ENCODE assay signal across 26 mouse cellular contexts in genomic region chr4:154838741-154839140, GRCm38 (mm10). TPM values are rescaled to one million over a fixed set of nuclear protein-coding genes. Genes with fewer than 3 reads are reported as not detected.
A peak's percentile ranks its signal among the peaks of the same experiment; 100 is the strongest.
DNase-seq lines count a peak whose midpoint lies in the region; ATAC-seq and TF ChIP-seq lines count a peak whose summit lies in the region.
"Had no signal": no experiment of that assay in that cellular context is flagged by ENCODE, and none has a peak within 500 bp of the region (broad histone marks: within the 10 kb centered on the region; RNA-seq: fewer than 3 reads in every experiment).

No protein-coding gene starts in this region.

- no peaks in the 10 kb centered on the region for H3K9me3 ChIP-seq in forebrain, embryonic 10.5 days
- no peaks in the 10 kb centered on the region for H3K9me3 ChIP-seq in forebrain, embryonic 13.5 days (replicated peaks)
- H3K9me3 ChIP-seq in intestine, embryonic 15.5 days, result no peaks in the 10 kb centered on the region
- no peaks in the 10 kb centered on the region for H3K9me3 ChIP-seq in intestine, postnatal 0 days (ENCODE audit: control insufficient read depth)
- H3K9me3 ChIP-seq: embryonic facial prominence, embryonic 10.5 days; embryonic facial prominence, embryonic 13.5 days; heart, embryonic 12.5 days; heart, embryonic 15.5 days; hindbrain, embryonic 15.5 days had no signal

- H3K9ac ChIP-seq in forebrain, embryonic 13.5 days, result no peak overlapping the region
- no peak overlapping the region for H3K9ac ChIP-seq in intestine, embryonic 15.5 days
- H3K9ac ChIP-seq in intestine, postnatal 0 days (ENCODE audit: low read depth, low read length), result no peak overlapping the region
- H3K9ac ChIP-seq: embryonic facial prominence, embryonic 13.5 days; forebrain, postnatal 0 days; heart, embryonic 12.5 days; heart, embryonic 15.5 days; hindbrain, embryonic 15.5 days had no signal

- no peak for DNase-seq in forebrain, embryonic 10.5 days (ENCODE audit: extremely low spot score, low spot score)
- DNase-seq in ZHBTc4 (ENCODE audit: low read depth, low spot score), result peak; percentile 29
- DNase-seq in right cerebral cortex, postnatal 14 days, result no peak
- DNase-seq in kidney, postnatal 36 days, result no peak
- DNase-seq: B cell, adult 2 months; cerebellum, adult 18-20 months; cerebellum, postnatal 10 days; cerebellum, postnatal 36 days; embryo, embryonic 11 days; forebrain, postnatal 0 days; gastrocnemius, adult 2 months; gastrocnemius, postnatal 14 days; heart, adult 18-20 months; heart, postnatal 10 days; kidney, adult 11 months had no signal

- no peak overlapping the region for H3K4me3 ChIP-seq in forebrain, embryonic 10.5 days
- no peak overlapping the region for H3K4me3 ChIP-seq in forebrain, embryonic 13.5 days
- no peak overlapping the region for H3K4me3 ChIP-seq in intestine, embryonic 15.5 days (replicated peaks)
- no peak overlapping the region for H3K4me3 ChIP-seq in intestine, postnatal 0 days (ENCODE audit: low read depth, low read length)
- H3K4me3 ChIP-seq: embryonic facial prominence, embryonic 10.5 days; embryonic facial prominence, embryonic 13.5 days; erythroblast, embryonic 14.5 days; gastrocnemius, adult 2 months; heart, embryonic 12.5 days; heart, embryonic 15.5 days; hindbrain, embryonic 15.5 days had no signal

- H3K4me2 ChIP-seq in forebrain, embryonic 13.5 days, result no peak overlapping the region
- no peak overlapping the region for H3K4me2 ChIP-seq in intestine, embryonic 15.5 days (replicated peaks)
- H3K4me2 ChIP-seq in intestine, postnatal 0 days (replicated peaks; ENCODE audit: low read depth), result no peak overlapping the region
- H3K4me2 ChIP-seq: embryonic facial prominence, embryonic 13.5 days; heart, embryonic 12.5 days; heart, embryonic 15.5 days; hindbrain, embryonic 15.5 days had no signal

- H3K4me1 ChIP-seq in forebrain, embryonic 10.5 days, result peaks cover 30% of the 10 kb centered on the region
- H3K4me1 ChIP-seq in forebrain, embryonic 13.5 days, result no peaks in the 10 kb centered on the region
- no peaks in the 10 kb centered on the region for H3K4me1 ChIP-seq in intestine, embryonic 15.5 days (replicated peaks)
- H3K4me1 ChIP-seq in intestine, postnatal 0 days (replicated peaks; ENCODE audit: control insufficient read depth, insufficient read depth, low read length), result no peaks in the 10 kb centered on the region
- H3K4me1 ChIP-seq: heart, embryonic 12.5 days; heart, embryonic 15.5 days had no signal

- TF ChIP-seq CTCF in intestine, postnatal 0 days (IDR thresholded peaks at IDR 0.05; ENCODE audit: low read depth), result no peak

- no peak for ATAC-seq in forebrain, embryonic 13.5 days
- ATAC-seq in intestine, embryonic 15.5 days, result 0 out of 2 replicates have a peak, but pooled peaks have one; percentile 15
- ATAC-seq in intestine, postnatal 0 days, result no peak
- ATAC-seq: activated CD4-positive, CD25-positive, alpha-beta regulatory T cell, adult 4 months; forebrain, embryonic 14.5 days; forebrain, postnatal 0 days had no signal

- WGBS in forebrain, embryonic 10.5 days, result 87% methylated on average over 13 of the region's 13 CpGs
- WGBS in forebrain, embryonic 13.5 days, result 88% methylated on average over 13 of the region's 13 CpGs
- 88% methylated on average over 13 of the region's 13 CpGs for WGBS in intestine, embryonic 15.5 days
- WGBS in intestine, postnatal 0 days, result 87% methylated on average over 13 of the region's 13 CpGs

- H3K36me3 ChIP-seq in forebrain, embryonic 10.5 days (replicated peaks), result no peaks in the 10 kb centered on the region
- no peaks in the 10 kb centered on the region for H3K36me3 ChIP-seq in forebrain, embryonic 13.5 days (ENCODE audit: poor library complexity, severe bottlenecking)
- no peaks in the 10 kb centered on the region for H3K36me3 ChIP-seq in intestine, embryonic 15.5 days
- H3K36me3 ChIP-seq in intestine, postnatal 0 days (ENCODE audit: control insufficient read depth, insufficient read depth), result no peaks in the 10 kb centered on the region
- H3K36me3 ChIP-seq: embryonic facial prominence, embryonic 10.5 days; embryonic facial prominence, embryonic 13.5 days; heart, embryonic 12.5 days; heart, embryonic 15.5 days; hindbrain, embryonic 15.5 days had no signal

- H3K27me3 ChIP-seq in forebrain, embryonic 10.5 days (ENCODE audit: poor library complexity, severe bottlenecking), result peaks cover 66% of the 10 kb centered on the region
- H3K27me3 ChIP-seq in forebrain, embryonic 13.5 days, result peaks cover 60% of the 10 kb centered on the region
- H3K27me3 ChIP-seq in intestine, embryonic 15.5 days (replicated peaks), result no peaks in the 10 kb centered on the region; the same call in 1 of the 2 replicates
- H3K27me3 ChIP-seq in intestine, postnatal 0 days (replicated peaks; ENCODE audit: control insufficient read depth, insufficient read depth, low read length), result no peaks in the 10 kb centered on the region

- H3K27ac ChIP-seq in forebrain, embryonic 10.5 days, result 0 out of 2 replicates have a peak overlapping the region, but pooled peaks have one; percentile 22
- no peak overlapping the region for H3K27ac ChIP-seq in forebrain, embryonic 13.5 days
- no peak overlapping the region for H3K27ac ChIP-seq in intestine, embryonic 15.5 days
- H3K27ac ChIP-seq in intestine, postnatal 0 days (ENCODE audit: low read depth, low read length), result no peak overlapping the region
- H3K27ac ChIP-seq: embryonic facial prominence, embryonic 10.5 days; embryonic facial prominence, embryonic 13.5 days; gastrocnemius, adult 2 months; heart, embryonic 15.5 days; hindbrain, embryonic 15.5 days had no signal

RNA-seq across cellular contexts. Expression of gene Ttc34, which starts 1.5 kb away (rescaled TPM):
- 0.58 and 0.61 TPM in 2 replicates for polyA plus RNA-seq in forebrain, embryonic 10.5 days (2016; fragmentation: Nextera tagmentation; extraction: Ambion mirVana)
- polyA plus RNA-seq in forebrain, embryonic 13.5 days (2015; fragmentation: Nextera tagmentation; extraction: Ambion mirVana), result 0.31 and 0.45 TPM in 2 replicates
- 0.10 TPM in 1 of 2 replicates, not detected in the other for polyA plus RNA-seq in intestine, embryonic 15.5 days (2015; fragmentation: Nextera tagmentation; extraction: Ambion mirVana)
- 0.08 TPM in 1 of 2 replicates, not detected in the other for polyA plus RNA-seq in intestine, postnatal 0 days (2015; fragmentation: Nextera tagmentation; extraction: Ambion mirVana)
- polyA plus RNA-seq: activated CD4-positive, CD25-positive, alpha-beta regulatory T cell, adult 4 months; erythroblast, embryonic 14.5 days had no signal

RNA-seq across cellular contexts. Expression of gene Mmel1, which starts 30.6 kb away (rescaled TPM):
- polyA plus RNA-seq in forebrain, embryonic 10.5 days (2016; fragmentation: Nextera tagmentation; extraction: Ambion mirVana), result 0.09 and 0.14 TPM in 2 replicates
- polyA plus RNA-seq in forebrain, embryonic 13.5 days (2015; fragmentation: Nextera tagmentation; extraction: Ambion mirVana), result 0.12 and 0.24 TPM in 2 replicates
- polyA plus RNA-seq in intestine, embryonic 15.5 days (2015; fragmentation: Nextera tagmentation; extraction: Ambion mirVana), result 0.20 and 0.34 TPM in 2 replicates
- polyA plus RNA-seq in intestine, postnatal 0 days (2015; fragmentation: Nextera tagmentation; extraction: Ambion mirVana), result 0.22 and 0.44 TPM in 2 replicates
- polyA plus RNA-seq: activated CD4-positive, CD25-positive, alpha-beta regulatory T cell, adult 4 months had no signal
